Mouse (Mus musculus): ENCODE results near the gene Map3k9. TPM values are rescaled to one million over a fixed set of nuclear protein-coding genes. Genes with fewer than 3 reads are reported as not detected.

Gene Map3k9
- polyA plus RNA-seq, 1 experiment from 2014 or later, result 0.61 TPM

DNA sequence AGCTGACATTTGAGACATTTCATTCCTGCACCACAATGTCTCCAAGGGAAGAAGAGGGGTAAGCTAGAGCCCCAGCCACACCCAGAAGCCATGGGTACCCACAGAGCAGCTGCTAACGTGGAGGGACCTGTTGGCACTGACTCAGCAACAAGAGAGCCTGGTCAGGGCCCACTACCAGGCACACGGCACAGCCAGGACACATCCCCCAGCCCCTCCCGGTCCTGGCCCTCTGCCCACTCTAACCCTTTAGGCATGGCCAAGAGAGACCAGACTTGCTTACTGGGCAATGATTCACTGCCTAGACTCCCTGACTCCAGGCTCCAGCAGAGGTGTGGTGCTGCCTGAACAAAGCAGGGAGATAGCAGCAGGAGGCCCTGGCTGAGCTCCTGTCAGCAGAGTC, 32.1 kb downstream of the Map3k9 start:
- H3K4me2 ChIP-seq, result no peak overlapping the region
- H3K9me3 ChIP-seq (replicated peaks), result no peaks in the 10 kb centered on the region
- H3K36me3 ChIP-seq, result no peaks in the 10 kb centered on the region
- ATAC-seq (ENCODE audit: insufficient number of reproducible peaks, low FRiP score), result no peak
- no peak overlapping the region for H3K9ac ChIP-seq
- H3K27ac ChIP-seq (ENCODE audit: poor library complexity, severe bottlenecking), result no peak overlapping the region
- H3K27me3 ChIP-seq (replicated peaks), result no peaks in the 10 kb centered on the region
- no peaks in the 10 kb centered on the region for H3K4me1 ChIP-seq (replicated peaks)
- 41% methylated on average over 3 of the region's 3 CpGs for WGBS
- no peak overlapping the region for H3K4me3 ChIP-seq

DNA sequence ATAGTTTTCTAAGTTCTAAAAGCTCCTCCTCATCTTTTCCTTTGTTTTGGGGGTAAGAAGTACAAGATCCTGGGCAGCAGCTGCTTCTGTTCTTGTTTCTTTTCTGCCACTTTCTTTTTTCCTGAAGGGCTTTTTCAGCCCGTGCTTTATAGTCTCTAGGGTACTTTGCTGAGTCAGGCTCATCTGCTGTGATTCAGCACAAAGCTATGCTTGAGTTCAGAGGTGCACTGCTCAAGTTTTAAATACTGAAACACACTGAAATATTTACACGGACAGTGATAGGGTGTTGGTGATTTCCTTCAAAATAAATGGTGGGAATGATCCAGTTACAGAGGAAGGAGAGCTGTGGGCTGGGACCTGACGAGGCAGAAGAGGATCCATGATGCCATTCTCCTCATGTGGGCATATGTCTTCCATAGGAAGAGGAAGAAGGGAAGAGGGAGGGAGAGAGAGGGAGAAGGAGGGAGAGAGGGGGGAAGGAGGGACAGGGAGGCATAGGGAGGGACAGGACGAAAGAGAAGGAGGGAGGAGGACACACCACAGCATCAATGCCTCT, 32.9 kb downstream of the Map3k9 start:
- H3K27ac ChIP-seq (ENCODE audit: poor library complexity, severe bottlenecking), result no peak overlapping the region
- H3K9ac ChIP-seq, result no peak overlapping the region
- no peak overlapping the region for H3K4me3 ChIP-seq
- no peak overlapping the region for H3K4me2 ChIP-seq
- 49% methylated on average over 4 of the region's 4 CpGs for WGBS
- H3K9me3 ChIP-seq (replicated peaks), result no peaks in the 10 kb centered on the region
- ATAC-seq (ENCODE audit: insufficient number of reproducible peaks, low FRiP score), result no peak
- no peaks in the 10 kb centered on the region for H3K4me1 ChIP-seq (replicated peaks)
- no peaks in the 10 kb centered on the region for H3K27me3 ChIP-seq (replicated peaks)
- no peaks in the 10 kb centered on the region for H3K36me3 ChIP-seq

DNA sequence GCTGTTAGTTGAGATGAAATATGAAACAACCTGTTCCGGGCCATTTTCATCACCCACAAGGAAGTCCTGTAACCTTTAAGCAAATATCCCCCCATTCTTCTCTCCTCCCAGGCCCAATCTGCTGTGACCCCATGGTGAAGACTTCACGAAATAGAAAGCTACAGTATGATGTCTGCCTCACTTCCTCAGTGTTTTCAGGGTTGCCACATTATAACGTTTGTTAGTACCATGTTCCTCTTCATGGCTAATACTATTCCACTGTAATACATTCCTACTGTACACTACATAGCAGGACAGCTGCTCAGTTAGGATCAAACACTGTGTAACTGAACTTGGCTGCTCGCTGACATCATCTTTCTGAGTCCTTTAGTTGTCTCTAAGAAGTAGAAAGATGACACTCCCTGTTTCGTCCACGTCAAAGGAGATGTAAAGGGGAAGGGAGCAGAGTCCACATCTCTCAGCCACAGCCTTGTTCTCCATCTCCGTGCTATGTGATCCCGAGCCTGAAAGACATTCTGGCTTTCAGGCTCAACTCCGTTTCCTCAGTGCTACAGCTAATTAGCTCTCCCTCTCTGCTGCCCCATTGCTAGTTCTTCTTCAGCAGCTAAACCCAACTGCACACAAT, 34.5 kb downstream of the Map3k9 start:
- no peak overlapping the region for H3K4me3 ChIP-seq
- H3K4me1 ChIP-seq (replicated peaks), result no peaks in the 10 kb centered on the region
- no peak overlapping the region for H3K4me2 ChIP-seq
- H3K9ac ChIP-seq, result no peak overlapping the region
- no peaks in the 10 kb centered on the region for H3K27me3 ChIP-seq (replicated peaks)
- H3K27ac ChIP-seq (ENCODE audit: poor library complexity, severe bottlenecking), result no peak overlapping the region
- H3K36me3 ChIP-seq, result no peaks in the 10 kb centered on the region
- 73% methylated on average over 9 of the region's 9 CpGs for WGBS
- ATAC-seq (ENCODE audit: insufficient number of reproducible peaks, low FRiP score), result no peak
- no peaks in the 10 kb centered on the region for H3K9me3 ChIP-seq (replicated peaks)

DNA sequence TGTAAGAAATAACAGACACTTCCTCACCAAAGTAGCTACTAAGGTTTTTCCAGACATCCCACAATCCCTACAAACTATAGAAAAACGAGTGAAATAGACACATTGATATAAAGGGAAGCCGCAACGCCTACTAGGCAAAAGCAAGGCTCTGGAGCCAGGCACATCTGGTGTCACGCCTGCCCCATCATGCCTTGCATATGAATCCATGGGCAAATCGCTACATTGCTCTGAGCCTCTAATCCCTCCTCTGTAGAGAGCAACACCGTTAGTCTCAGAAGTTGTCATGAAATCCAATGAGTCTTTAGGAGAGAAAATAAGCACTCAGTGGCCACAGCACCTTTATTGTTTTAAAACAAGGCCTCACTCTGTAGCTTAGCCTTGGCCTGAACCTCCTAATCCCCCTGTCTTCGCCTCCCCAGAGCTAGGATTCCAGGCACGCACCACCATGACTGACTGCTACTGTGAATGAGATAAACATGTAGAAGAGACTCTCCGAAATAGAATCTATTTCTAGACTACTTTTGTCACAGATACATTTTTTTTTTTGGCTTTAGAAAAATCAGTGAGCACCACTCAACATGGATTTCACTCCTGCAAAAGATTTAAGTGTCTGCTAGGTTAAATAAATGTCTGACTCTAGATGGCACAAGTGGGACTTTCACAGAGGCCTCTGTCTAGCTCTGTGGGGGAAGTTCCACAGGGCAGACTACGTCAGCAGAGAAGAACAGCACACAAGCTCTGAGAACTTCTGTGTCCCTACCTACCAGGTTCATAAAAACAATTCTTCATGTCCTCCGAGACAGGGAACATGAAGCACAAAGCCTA, 45.5 kb downstream of the Map3k9 start:
- 68% methylated on average over 11 of the region's 11 CpGs for WGBS
- Histone ChIP-seq H3K36me3 (no peaks in the 10 kb centered on the region), H3K27ac (ENCODE audit: poor library complexity, severe bottlenecking) (no peak overlapping the region), H3K9ac (no peak overlapping the region), H3K27me3 (replicated peaks) (no peaks in the 10 kb centered on the region), H3K9me3 (replicated peaks) (no peaks in the 10 kb centered on the region), H3K4me2 (no peak overlapping the region), H3K4me1 (replicated peaks) (no peaks in the 10 kb centered on the region), H3K4me3 (no peak overlapping the region)
- ATAC-seq (ENCODE audit: insufficient number of reproducible peaks, low FRiP score), result no peak

DNA sequence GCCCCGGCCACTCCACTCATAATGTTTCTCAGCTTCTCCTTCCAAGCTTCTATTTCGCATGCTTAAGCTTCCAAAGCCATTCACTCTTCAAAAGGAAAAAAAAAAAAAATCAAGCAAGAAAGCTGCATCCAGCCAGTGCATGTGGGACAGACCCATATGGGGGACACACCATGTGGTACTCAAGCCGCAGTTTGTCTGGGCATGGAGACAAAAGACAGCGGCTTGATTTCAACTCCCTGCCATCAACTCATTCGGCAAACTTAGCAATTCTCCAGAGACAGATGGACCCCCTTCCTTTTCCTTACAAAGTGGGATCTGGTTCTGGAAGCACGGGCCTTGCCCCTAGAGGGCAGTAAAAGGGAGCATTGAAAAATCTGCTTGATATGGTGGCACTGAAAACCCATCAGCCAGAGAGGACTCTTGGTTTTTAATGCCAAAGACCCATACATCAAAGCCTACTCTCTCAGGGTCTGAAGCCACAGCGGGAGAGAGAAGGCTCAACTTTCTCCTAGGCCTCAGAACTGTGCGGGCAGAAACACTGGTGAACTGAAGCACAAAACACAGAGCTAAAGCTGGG, 54.6 kb downstream of the Map3k9 start:
- no peak overlapping the region for H3K4me3 ChIP-seq
- H3K36me3 ChIP-seq, result no peaks in the 10 kb centered on the region
- H3K4me2 ChIP-seq, result no peak overlapping the region
- H3K4me1 ChIP-seq (replicated peaks), result no peaks in the 10 kb centered on the region
- WGBS, result 70% methylated on average over 8 of the region's 8 CpGs
- H3K9me3 ChIP-seq (replicated peaks), result no peaks in the 10 kb centered on the region
- 0 out of 2 replicates have a peak, but pooled peaks cover 5% of the 10 kb centered on the region for H3K27me3 ChIP-seq (replicated peaks)
- H3K27ac ChIP-seq (ENCODE audit: poor library complexity, severe bottlenecking), result no peak overlapping the region
- H3K9ac ChIP-seq, result no peak overlapping the region
- ATAC-seq (ENCODE audit: insufficient number of reproducible peaks, low FRiP score), result no peak

DNA sequence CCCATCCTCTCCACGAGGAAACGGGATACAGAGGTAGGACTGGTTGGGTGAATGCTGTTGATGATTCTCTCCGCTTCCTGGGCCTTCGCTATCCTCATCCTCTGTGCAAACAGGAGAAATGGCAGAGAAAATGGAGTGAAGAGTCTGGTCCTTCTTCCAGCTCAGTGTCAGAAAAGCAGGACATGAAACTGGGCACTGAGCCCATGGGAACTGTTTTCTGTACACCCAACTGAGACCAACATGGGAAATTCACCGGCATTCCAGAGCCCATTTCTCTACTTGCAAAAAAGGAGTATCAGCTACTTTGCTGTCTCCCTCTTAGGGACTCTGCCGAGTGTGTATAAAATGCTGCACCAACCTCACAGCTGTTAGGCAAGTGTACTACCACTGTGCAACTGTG, 56.2 kb downstream of the Map3k9 start:
- Histone ChIP-seq H3K4me3 (no peak overlapping the region), H3K4me2 (no peak overlapping the region), H3K4me1 (replicated peaks) (no peaks in the 10 kb centered on the region), H3K9me3 (replicated peaks) (no peaks in the 10 kb centered on the region), H3K27me3 (replicated peaks) (0 out of 2 replicates have a peak, but pooled peaks cover 5% of the 10 kb centered on the region), H3K27ac (ENCODE audit: poor library complexity, severe bottlenecking) (no peak overlapping the region), H3K9ac (no peak overlapping the region), H3K36me3 (no peaks in the 10 kb centered on the region)
- 80% methylated on average over 6 of the region's 6 CpGs for WGBS
- ATAC-seq (ENCODE audit: insufficient number of reproducible peaks, low FRiP score), result no peak

DNA sequence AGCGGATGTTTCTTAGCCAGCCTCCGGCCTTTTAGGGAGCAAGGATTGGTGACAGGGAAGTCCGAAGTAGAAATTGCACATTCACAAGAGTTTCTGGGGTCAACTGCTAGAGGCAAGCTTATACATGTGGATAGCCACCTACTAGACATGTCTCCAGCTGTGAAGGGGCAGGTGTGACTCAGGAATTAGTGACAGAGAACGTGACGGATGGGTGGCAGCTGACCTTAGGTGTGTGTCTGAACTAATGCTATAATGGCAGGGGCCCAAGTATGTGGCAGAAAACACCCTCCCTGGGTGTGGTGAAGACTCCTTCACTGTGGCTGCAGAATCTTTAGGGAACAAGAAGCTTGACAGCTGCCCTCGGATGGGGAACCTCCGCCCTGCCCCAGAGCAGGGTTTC, 57.6 kb downstream of the Map3k9 start:
- 83% methylated on average over 7 of the region's 7 CpGs for WGBS
- no peak for ATAC-seq (ENCODE audit: insufficient number of reproducible peaks, low FRiP score)
- Histone ChIP-seq H3K9ac (no peak overlapping the region), H3K36me3 (no peaks in the 10 kb centered on the region), H3K9me3 (replicated peaks) (no peaks in the 10 kb centered on the region), H3K27ac (ENCODE audit: poor library complexity, severe bottlenecking) (no peak overlapping the region), H3K4me1 (replicated peaks) (no peaks in the 10 kb centered on the region), H3K27me3 (replicated peaks) (0 out of 2 replicates have a peak, but pooled peaks cover 5% of the 10 kb centered on the region), H3K4me3 (no peak overlapping the region), H3K4me2 (no peak overlapping the region)

DNA sequence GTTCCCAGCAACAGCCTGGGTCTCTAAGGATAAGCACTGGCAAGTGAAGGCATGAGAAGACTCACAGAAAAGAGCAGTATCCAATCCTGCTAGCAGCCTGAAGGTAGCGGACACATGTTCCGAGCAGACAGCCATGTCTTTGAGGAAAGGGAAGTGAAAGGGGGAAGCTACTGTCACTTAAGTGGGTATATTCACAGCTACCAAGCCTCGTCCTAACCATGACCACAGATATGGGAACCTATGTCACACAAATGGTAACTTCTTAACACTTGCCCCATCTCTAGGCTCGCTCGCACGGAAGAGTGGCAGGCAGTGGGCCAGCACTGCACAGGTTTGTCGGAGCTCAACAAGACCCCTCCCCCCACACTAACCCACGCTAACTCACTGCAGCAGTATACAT, 61.3 kb downstream of the Map3k9 start:
- Histone ChIP-seq H3K4me1 (replicated peaks) (no peaks in the 10 kb centered on the region), H3K27ac (ENCODE audit: poor library complexity, severe bottlenecking) (no peak overlapping the region), H3K27me3 (replicated peaks) (0 out of 2 replicates have a peak, but pooled peaks cover 5% of the 10 kb centered on the region), H3K9ac (no peak overlapping the region), H3K9me3 (replicated peaks) (no peaks in the 10 kb centered on the region), H3K4me3 (no peak overlapping the region), H3K36me3 (no peaks in the 10 kb centered on the region), H3K4me2 (no peak overlapping the region)
- 84% methylated on average over 8 of the region's 8 CpGs for WGBS
- no peak for ATAC-seq (ENCODE audit: insufficient number of reproducible peaks, low FRiP score)

DNA sequence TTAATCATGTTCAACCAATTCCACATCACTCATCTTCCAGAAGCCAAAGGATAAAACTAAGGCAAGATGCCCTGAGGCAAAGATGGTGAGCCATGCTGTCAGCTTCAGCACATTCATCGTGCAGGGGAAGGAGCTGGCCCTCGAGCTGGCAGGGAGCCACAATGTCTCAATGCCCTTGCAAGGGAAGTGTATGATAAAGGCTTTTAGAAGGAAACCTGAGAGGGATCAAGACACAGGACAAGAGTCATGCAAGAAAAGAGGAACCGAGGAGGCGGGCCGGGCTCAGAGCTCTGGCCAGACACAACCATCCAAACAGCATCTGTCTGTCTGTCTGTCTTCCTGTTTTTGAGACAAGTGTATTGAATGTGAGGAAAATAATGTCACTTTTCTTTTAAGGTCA, 61.8 kb downstream of the Map3k9 start:
- Histone ChIP-seq H3K4me1 (replicated peaks) (no peaks in the 10 kb centered on the region), H3K36me3 (no peaks in the 10 kb centered on the region), H3K27me3 (replicated peaks) (0 out of 2 replicates have a peak, but pooled peaks cover 5% of the 10 kb centered on the region), H3K27ac (ENCODE audit: poor library complexity, severe bottlenecking) (no peak overlapping the region), H3K9me3 (replicated peaks) (no peaks in the 10 kb centered on the region), H3K4me3 (no peak overlapping the region), H3K9ac (no peak overlapping the region), H3K4me2 (no peak overlapping the region)
- WGBS, result 60% methylated on average over 5 of the region's 5 CpGs
- no peak for ATAC-seq (ENCODE audit: insufficient number of reproducible peaks, low FRiP score)

DNA sequence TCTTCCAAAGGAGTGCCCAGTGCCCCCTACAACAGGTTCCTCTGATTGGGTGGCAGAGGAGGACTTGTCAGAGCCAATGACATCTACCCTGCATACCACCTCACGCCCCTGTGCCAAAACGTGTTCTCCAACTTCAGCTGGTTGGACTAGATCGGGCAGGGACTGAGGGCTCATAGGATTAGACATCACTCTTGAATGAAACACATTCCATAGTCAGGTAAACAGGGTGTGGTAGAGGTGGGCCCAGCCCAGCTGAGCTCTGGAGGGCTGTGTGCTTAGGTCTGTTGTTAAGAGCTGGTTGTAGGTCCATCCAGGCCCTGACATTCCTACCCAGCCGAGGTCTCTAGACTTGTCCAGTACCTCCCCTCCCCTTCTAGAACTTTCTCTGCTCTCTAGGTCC, 68.4 kb downstream of the Map3k9 start:
- no peak for ATAC-seq (ENCODE audit: insufficient number of reproducible peaks, low FRiP score)
- WGBS, result 88% methylated on average over 4 of the region's 4 CpGs
- Histone ChIP-seq H3K9me3 (replicated peaks) (no peaks in the 10 kb centered on the region), H3K4me3 (no peak overlapping the region), H3K27ac (ENCODE audit: poor library complexity, severe bottlenecking) (no peak overlapping the region), H3K4me2 (no peak overlapping the region), H3K27me3 (replicated peaks) (no peaks in the 10 kb centered on the region), H3K9ac (no peak overlapping the region), H3K4me1 (replicated peaks) (no peaks in the 10 kb centered on the region), H3K36me3 (no peaks in the 10 kb centered on the region)

DNA sequence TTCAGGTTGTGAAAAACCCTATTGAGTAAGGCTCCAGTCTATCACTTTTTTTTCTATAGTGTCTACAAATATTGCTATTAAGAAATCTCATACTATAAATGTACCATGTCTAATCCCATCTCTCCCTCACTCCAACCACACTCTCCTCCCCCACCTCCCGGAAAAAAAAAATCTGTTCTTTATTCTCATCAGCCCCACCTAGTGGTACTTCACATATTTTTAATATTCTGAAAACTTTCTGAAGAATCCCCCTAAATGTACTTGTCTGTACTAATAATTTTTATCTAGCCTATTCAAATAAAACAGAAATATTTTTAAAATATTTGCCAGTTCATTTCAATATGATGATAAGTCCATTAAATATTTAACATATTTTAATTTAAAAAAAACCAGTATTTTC, 78.1 kb downstream of the Map3k9 start:
- Histone ChIP-seq H3K9me3 (replicated peaks) (peaks cover 4% of the 10 kb centered on the region; the same call in 1 of the 2 replicates), H3K27me3 (replicated peaks) (no peaks in the 10 kb centered on the region), H3K9ac (no peak overlapping the region), H3K4me3 (no peak overlapping the region), H3K27ac (ENCODE audit: poor library complexity, severe bottlenecking) (no peak overlapping the region), H3K4me1 (replicated peaks) (no peaks in the 10 kb centered on the region), H3K4me2 (no peak overlapping the region), H3K36me3 (no peaks in the 10 kb centered on the region)
- 4% methylated on average over 1 of the region's 1 CpGs for WGBS
- no peak for ATAC-seq (ENCODE audit: insufficient number of reproducible peaks, low FRiP score)

All from heart, embryonic 12.5 days (tissue).